ENCODE assay signal across 8 mouse cellular contexts in genomic region chr7:126080949-126081654, GRCm38 (mm10). TPM values are rescaled to one million over a fixed set of nuclear protein-coding genes. Genes with fewer than 3 reads are reported as not detected.
DNase-seq lines count a peak whose midpoint lies in the region; ATAC-seq and TF ChIP-seq lines count a peak whose summit lies in the region.

No protein-coding gene starts in this region.

- 15% methylated on average over 16 of the region's 16 CpGs for WGBS in cerebellum, adult 2 months
- 18% methylated on average over 16 of the region's 16 CpGs for WGBS in limb, embryonic 11.5 days
- WGBS in stomach, embryonic 16.5 days, result 24% methylated on average over 16 of the region's 16 CpGs

- no peak overlapping the region for H3K9ac ChIP-seq in limb, embryonic 11.5 days (ENCODE audit: low read length)
- peak overlapping the region; percentile 58; the same call in 1 of the 2 replicates for H3K9ac ChIP-seq in stomach, embryonic 16.5 days (ENCODE audit: low read length)

- no peaks in the 10 kb centered on the region; the same call in 1 of the 2 replicates for H3K4me1 ChIP-seq in cerebellum, adult 2 months (ENCODE audit: control insufficient read depth, insufficient read depth, low read length)
- H3K4me1 ChIP-seq in megakaryocyte, embryonic 14.5 days, result peaks cover 32% of the 10 kb centered on the region
- peaks cover 5% of the 10 kb centered on the region; the same call in 1 of the 2 replicates for H3K4me1 ChIP-seq in limb, embryonic 11.5 days (ENCODE audit: control insufficient read depth, insufficient read depth, low read length)
- peaks cover 9% of the 10 kb centered on the region for H3K4me1 ChIP-seq in stomach, embryonic 16.5 days (ENCODE audit: control insufficient read depth, insufficient read depth, low read length)

- H3K27ac ChIP-seq in cerebellum, adult 2 months (ENCODE audit: insufficient read depth, low read length), result peak overlapping the region; percentile 81; the same call in 1 of the 2 replicates
- H3K27ac ChIP-seq in limb, embryonic 11.5 days (replicated peaks; ENCODE audit: low read depth, low read length), result no peak overlapping the region
- no peak overlapping the region for H3K27ac ChIP-seq in stomach, embryonic 16.5 days (ENCODE audit: low read length)

- H3K27me3 ChIP-seq in cerebellum, adult 2 months (ENCODE audit: control insufficient read depth, insufficient read depth, low read length), result no peaks in the 10 kb centered on the region
- H3K27me3 ChIP-seq in megakaryocyte, embryonic 14.5 days (replicated peaks), result peaks cover 96% of the 10 kb centered on the region
- peaks cover 51% of the 10 kb centered on the region for H3K27me3 ChIP-seq in limb, embryonic 11.5 days (ENCODE audit: control insufficient read depth, insufficient read depth, low read length)
- H3K27me3 ChIP-seq in stomach, embryonic 16.5 days (ENCODE audit: control insufficient read depth, insufficient read depth, low read length), result peaks cover 54% of the 10 kb centered on the region

- H3K4me2 ChIP-seq in limb, embryonic 11.5 days (ENCODE audit: low read depth, severe bottlenecking), result peak overlapping the region; percentile 100
- peak overlapping the region; percentile 97 for H3K4me2 ChIP-seq in stomach, embryonic 16.5 days (ENCODE audit: low read depth, low read length)

- TF ChIP-seq POLR2A in cerebellum, adult 2 months (IDR thresholded peaks at IDR 0.05; ENCODE audit: borderline replicate concordance, insufficient read depth, low read length), result no peak

- TF ChIP-seq CTCF in cerebellum, adult 2 months (IDR thresholded peaks at IDR 0.05; ENCODE audit: borderline replicate concordance, insufficient read depth, low read depth, low read length), result no peak

- peak overlapping the region; percentile 59 for H3K4me3 ChIP-seq in cerebellum, adult 2 months (replicated peaks; ENCODE audit: insufficient read depth, low read depth, low read length)
- H3K4me3 ChIP-seq in megakaryocyte, embryonic 14.5 days (replicated peaks), result peak overlapping the region; percentile 77
- H3K4me3 ChIP-seq in limb, embryonic 11.5 days (ENCODE audit: low read depth, low read length), result peak overlapping the region; percentile 51
- H3K4me3 ChIP-seq in stomach, embryonic 16.5 days (replicated peaks; ENCODE audit: low read length), result peak overlapping the region; percentile 54

- no peaks in the 10 kb centered on the region for H3K9me3 ChIP-seq in megakaryocyte, embryonic 14.5 days
- no peaks in the 10 kb centered on the region for H3K9me3 ChIP-seq in limb, embryonic 11.5 days (ENCODE audit: control insufficient read depth, low read length)
- no peaks in the 10 kb centered on the region for H3K9me3 ChIP-seq in stomach, embryonic 16.5 days (replicated peaks; ENCODE audit: control insufficient read depth, low read length)

- no peak for ATAC-seq in megakaryocyte, adult 5-6 weeks (ENCODE audit: poor library complexity, severe bottlenecking)
- ATAC-seq in limb, embryonic 11.5 days (ENCODE audit: insufficient number of reproducible peaks, low FRiP score, low TSS enrichment, low read depth), result no peak; the same call in 1 of the 2 replicates
- no peak for ATAC-seq in stomach, embryonic 16.5 days (ENCODE audit: insufficient read depth, low FRiP score)

- H3K36me3 ChIP-seq in megakaryocyte, embryonic 14.5 days (replicated peaks; ENCODE audit: low read length), result no peaks in the 10 kb centered on the region
- H3K36me3 ChIP-seq in limb, embryonic 11.5 days (ENCODE audit: control insufficient read depth, insufficient read depth, low read length), result no peaks in the 10 kb centered on the region
- H3K36me3 ChIP-seq in stomach, embryonic 16.5 days (ENCODE audit: control insufficient read depth, insufficient read depth, low read length), result no peaks in the 10 kb centered on the region

- peak in 1 of 2 experiments; percentile 57 for DNase-seq in cerebellum, adult 2 months
- no peak for DNase-seq in cerebellum, postnatal 4 days (ENCODE audit: low spot score in 2 of 2)
- DNase-seq in limb, embryonic 11.5 days (ENCODE audit: low spot score), result peak; percentile 39
- DNase-seq in layer of hippocampus, adult 8-10 months (ENCODE audit: low spot score in 2 of 2), result no peak
- DNase-seq in testis, postnatal 10 days (ENCODE audit: low spot score), result no peak

RNA-seq across cellular contexts. Expression of gene Gsg1l, which starts 1.1 kb away (rescaled TPM):
- polyA plus RNA-seq in cerebellum, adult 2 months (2012; rRNA removed), result 17.5 and 18.0 TPM in 2 replicates
- polyA plus RNA-seq in megakaryocyte, embryonic 14.5 days (2012; ENCODE audit: insufficient read depth, low replicate concordance), result 0.58 and 0.69 TPM in 2 replicates
- not detected in 2 replicates for total RNA-seq in megakaryocyte, adult 5-6 weeks (2015)
- total RNA-seq in megakaryocyte, adult 5-6 weeks (2017), result not detected in 2 replicates
- polyA plus RNA-seq in limb, embryonic 11.5 days (2014; fragmentation: Nextera tagmentation; extraction: Ambion mirVana), result 0.43 and 0.55 TPM in 2 replicates
- 0.59 and 0.77 TPM in 2 replicates for polyA plus RNA-seq in stomach, embryonic 16.5 days (2015; fragmentation: Nextera tagmentation; extraction: Ambion mirVana)
- 10 to 100 TPM; 18.4 to 28.8 (median 21.1) TPM for total RNA-seq in layer of hippocampus, adult 8-10 months (2022)

Comparison
In these comparisons a context has a peak if more than half of its experiments do, and no peak if none do; other contexts are left out.
1. RNA of gene Gsg1l, which starts 1.1 kb away (polyA plus RNA-seq): 17.5 to 18.0 TPM in cerebellum, adult 2 months; 0.59 to 0.77 TPM in stomach, embryonic 16.5 days, 0.58 to 0.69 TPM in megakaryocyte, embryonic 14.5 days and 0.43 to 0.55 TPM in limb, embryonic 11.5 days; every median in the first group is over 10 times any median in the second.
2. Peak in every context shown above with its lines, with median percentiles within 50 percentile points of each other: H3K4me3 ChIP-seq.